Mouse (Mus musculus) layer of hippocampus, adult 2 months (tissue): ENCODE measurements around the gene Evc. TPM values are rescaled to one million over a fixed set of nuclear protein-coding genes. Genes with fewer than 3 reads are reported as not detected.

Experiments used
- DNase-seq, 2 experiments: peaks; one replicate each; pipeline ENCODE4 v3.0.0; 2022; ENCODE audit warnings: low spot score in 2 of 2
- H3K27ac ChIP-seq: fragments of 200-600 bp; 2 replicates; pipeline ENCODE4 v1.8.1; 2022
- H3K4me3 ChIP-seq: fragments of 200-600 bp; 2 replicates; pipeline ENCODE4 v1.8.1; 2022; ENCODE audit warnings: mild to moderate bottlenecking
- CTCF ChIP-seq: fragments of 200-600 bp; conservative IDR thresholded peaks from 2 replicates; pipeline ENCODE4 v1.8.1; 2022; ENCODE audit warnings: antibody characterized with exemption, mild to moderate bottlenecking, moderate library complexity
- total RNA-seq, 2 experiments: library from RNA; stranded (reverse); gene quantifications; 2 replicates each; pipeline ENCODE4 v1.2.3; 2021

Evc gene
- total RNA-seq, 2 experiments from 2014 or later, result 16.4 to 16.8 TPM

DNA sequence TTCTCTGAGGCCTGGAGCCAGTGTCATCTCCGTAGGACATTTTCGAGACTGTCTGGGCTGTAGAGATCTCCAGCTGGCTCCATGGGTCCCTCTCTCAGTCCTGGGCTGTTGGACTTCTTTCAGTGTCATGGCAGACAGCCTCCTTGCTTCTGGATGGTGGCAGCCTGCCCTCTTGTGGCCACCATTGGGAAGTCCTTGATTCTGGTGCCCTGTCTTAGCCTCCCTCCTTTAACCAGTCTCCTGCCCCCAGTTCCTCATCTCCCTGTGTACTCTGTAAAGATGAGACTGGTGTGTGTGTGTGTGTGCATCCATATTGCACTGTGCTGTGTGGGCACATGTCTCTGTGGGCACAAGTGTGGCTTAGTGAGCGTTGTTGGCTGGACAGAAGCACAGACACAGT lies 48.3 kb downstream of the Evc start:
- Histone ChIP-seq H3K4me3 (no peak overlapping the region), H3K27ac (peak overlapping the region; percentile 69)
- peak; percentile 54 to 73 for DNase-seq
- peak; percentile 84 for TF ChIP-seq CTCF

DNA sequence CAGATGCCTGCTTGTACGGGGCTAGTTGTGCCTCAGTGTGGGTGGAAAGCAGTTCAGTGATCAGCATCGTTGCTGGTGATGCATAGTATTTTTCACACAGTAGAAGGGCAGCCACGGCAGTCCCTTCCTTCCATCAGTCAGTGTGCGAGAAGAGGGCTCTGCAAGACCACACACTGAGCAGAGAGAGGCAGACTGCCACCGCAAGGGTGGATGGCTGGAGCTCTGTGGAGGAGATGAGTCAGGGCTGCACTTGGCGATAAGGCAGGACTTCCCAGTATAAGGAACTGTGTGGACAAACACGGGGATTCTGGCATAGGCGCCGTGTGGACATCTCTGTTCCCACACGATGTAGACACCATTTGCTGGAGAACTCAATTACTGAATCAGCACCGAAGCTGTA lies 55.7 kb downstream of the Evc start:
- TF ChIP-seq CTCF, result no peak
- no peak for DNase-seq

DNA sequence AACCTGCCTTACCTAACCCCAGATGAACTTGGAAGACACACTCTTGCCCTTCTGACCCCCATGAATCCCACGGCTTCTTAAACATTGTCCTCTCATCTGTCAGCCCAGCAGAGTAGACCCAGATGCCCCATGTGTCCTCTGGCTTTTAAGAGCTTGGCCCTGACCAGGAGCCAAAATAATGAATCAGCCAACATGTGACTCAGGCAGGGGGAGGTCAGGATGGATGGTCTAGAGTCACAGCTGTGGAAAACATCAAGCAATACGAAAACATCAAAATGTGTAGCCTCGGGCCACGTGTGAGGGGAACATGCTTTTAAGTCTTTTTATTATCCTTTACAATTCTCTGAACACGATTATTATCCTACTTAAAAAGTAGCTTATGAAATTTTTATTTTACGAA lies 72.9 kb downstream of the Evc start:
- Histone ChIP-seq H3K27ac (no peak overlapping the region), H3K4me3 (no peak overlapping the region)
- DNase-seq, result no peak
- TF ChIP-seq CTCF, result no peak

More for the DNA sequence above, 55.7 kb downstream of the Evc start:
- Histone ChIP-seq H3K4me3 (no peak overlapping the region), H3K27ac (peak overlapping the region; percentile 48; the same call in 1 of the 2 replicates)

DNA sequence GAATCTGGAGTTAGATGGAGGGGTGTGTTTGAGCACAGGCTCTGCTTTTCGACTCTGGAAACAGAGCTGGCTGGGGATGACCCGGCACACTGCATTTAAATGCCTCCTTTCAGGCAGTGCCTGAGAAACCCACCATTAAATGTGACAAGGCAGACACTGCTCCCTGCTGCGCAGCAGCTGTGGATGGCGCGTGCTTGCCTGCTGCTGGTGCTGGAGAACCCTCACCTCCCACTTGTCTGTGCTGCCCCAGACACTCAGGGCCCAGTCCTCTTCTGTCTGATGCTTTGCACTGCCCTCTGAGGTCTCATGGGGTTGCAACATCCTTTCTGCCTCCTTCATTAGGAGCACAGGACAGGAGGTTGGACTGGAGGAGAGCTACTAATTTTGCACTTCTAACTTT lies 75.0 kb downstream of the Evc start:
- H3K27ac ChIP-seq, result no peak overlapping the region
- no peak for TF ChIP-seq CTCF
- no peak for DNase-seq
- no peak overlapping the region for H3K4me3 ChIP-seq

DNA sequence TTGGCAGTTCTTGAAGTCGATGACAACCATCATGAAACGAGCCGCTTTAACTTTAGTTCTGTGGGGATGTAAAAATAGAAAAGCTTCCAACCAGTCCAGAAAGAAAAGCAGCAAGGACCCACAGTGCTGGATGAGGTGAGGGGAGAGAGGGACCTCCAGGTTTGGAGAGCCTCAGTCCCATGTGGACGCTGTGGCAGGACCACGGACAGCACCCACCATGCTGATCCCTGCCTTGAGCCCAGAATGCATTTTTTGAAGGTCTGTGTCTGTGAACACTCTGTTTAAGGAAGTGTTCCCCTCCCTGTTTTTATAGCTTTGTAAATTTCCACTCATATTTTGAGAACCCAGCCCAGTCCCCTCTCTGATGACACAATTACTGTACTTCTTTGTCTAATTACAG lies 79.5 kb downstream of the Evc start:
- TF ChIP-seq CTCF, result no peak
- Histone ChIP-seq H3K27ac (no peak overlapping the region), H3K4me3 (no peak overlapping the region)
- DNase-seq, result no peak

DNA sequence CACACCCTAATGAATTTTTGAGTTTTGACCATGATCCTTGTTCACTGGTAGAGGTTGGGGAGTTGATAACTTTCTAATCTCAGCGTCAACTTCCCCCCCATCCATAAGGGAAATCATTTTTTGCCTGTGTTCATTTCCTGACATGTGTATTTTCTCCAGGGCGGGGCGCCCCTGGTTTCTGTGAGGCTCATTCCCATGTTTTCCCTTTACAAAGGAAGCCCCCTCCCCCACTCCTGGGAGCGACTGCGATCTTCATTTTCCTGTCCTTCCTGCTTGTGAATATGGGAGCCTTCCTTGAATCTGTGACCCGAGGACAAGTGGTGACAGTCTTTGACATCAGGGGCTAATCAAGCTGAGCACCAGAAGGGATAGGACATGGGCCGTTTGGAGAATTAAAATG lies 79.9 kb downstream of the Evc start:
- no peak for TF ChIP-seq CTCF
- DNase-seq, result no peak
- no peak overlapping the region for H3K4me3 ChIP-seq
- no peak overlapping the region for H3K27ac ChIP-seq

DNA sequence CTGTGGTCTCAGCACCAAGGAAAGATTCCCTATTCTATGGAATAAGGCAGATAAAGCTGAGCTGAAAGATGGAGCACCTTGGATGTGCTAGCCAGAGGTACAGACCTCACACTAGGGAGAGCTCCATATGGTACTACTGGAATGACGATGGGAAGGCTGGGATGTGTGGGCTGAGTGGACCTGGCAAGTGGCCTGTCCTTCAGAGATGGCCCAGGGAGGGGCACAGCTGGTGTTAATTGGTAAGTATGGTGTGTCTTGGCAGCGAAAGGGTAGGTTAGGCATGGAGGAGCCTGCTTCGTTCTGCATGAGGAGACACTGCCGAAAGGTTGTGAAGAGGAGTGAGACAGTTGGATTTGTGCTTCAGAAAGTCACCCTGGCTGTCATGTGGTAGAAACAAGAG lies 82.2 kb downstream of the Evc start:
- TF ChIP-seq CTCF, result no peak
- 0 out of 2 replicates have a peak overlapping the region, but pooled peaks have one; percentile 3 for H3K27ac ChIP-seq
- no peak for DNase-seq
- no peak overlapping the region for H3K4me3 ChIP-seq

DNA sequence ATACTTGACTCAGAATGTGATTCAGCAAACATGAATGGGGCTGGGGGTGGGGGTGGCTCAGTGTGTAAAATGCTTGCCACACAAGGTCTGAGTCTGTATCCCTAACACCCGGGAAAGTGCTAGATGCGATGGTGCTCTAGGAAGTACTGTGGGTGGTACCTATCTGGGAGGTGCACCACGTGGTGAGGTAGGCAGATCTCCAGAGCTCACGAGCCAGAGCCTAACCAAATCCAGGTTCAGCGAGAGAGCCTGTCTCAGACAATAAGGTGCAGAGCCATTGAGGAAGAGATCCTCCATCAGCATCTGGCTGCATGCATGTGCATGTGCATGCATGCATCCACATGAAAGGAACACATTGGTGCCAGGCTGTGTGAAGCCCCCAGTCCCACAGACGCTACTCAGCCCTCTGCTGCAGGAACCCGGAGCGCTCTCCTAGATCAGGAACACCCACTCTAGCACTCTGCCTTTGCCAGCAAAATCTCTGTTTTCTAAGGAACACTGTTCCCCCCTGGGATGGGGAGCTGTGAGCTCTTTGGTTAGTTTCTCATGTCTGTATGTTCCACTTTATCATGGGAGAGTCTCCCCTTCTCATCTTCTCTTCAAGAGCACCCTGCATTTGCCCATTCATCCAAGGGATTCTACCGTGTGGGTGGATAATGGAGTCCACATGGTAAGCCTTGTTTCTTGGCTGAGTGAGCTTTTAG lies 84.4 kb downstream of the Evc start:
- Histone ChIP-seq H3K27ac (no peak overlapping the region; the same call in 1 of the 2 replicates), H3K4me3 (no peak overlapping the region)
- no peak for TF ChIP-seq CTCF
- DNase-seq, result no peak

DNA sequence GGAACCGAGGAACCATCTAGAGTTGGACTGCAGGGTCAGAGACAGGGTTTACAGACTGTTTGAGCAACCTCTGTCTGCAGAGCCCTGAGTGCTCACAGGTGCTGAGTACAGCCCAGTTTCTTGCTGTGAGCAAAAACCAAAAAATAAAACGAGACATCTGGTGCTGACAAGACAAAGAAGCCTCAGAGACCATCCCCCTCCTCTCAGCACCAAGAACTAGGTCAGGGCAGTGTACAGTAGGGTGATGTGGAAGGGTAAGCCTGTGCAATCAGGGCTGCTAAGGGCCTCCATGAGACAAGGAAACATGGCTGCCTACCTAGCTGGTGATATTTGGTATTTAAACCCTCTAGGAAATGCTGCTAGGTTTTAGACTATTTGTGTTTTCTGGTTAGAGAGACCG lies 85.1 kb downstream of the Evc start:
- TF ChIP-seq CTCF, result no peak
- no peak overlapping the region for H3K4me3 ChIP-seq
- H3K27ac ChIP-seq, result no peak overlapping the region; the same call in 1 of the 2 replicates
- no peak for DNase-seq

DNA sequence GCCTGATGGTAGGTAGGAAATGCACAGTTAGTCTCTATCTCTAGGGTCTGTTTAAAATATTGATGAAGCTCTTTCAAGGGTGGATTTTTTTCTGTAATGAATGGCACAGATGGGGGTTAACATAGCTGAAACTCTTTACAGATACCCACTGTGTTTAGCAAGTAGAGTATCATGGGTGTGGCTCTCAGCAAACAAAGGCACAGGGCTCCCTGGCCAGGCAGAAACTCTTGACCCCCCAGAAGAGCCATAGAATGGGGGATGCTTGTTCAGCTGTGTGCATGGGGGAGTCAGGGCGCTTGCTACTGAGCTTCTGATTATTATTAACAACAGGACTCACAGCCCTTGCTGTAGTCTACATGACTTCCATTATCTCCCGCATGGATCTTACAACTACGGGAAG lies 87.8 kb downstream of the Evc start:
- no peak overlapping the region for H3K27ac ChIP-seq

DNA sequence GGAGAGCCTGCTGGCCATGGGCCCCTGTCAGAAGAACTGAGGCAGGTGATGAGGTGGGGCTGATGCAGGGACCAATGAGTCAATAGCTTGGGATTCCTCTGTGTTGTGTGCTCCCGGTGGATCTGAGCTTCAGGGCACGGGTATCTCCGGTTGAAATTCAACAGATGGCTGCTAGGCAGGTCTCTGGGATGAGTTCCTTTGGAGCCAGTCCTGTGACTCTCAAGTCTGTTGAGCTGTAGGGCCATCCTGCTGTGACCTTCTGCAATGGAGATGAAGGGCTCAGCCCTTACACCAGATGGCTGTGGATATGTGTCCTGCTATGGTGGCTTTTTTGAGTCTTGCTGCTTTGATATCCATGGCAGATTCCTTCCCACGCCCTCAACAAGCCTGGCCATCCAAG lies 89.2 kb downstream of the Evc start:
- no peak for TF ChIP-seq CTCF

More for the DNA sequence above, 87.8 kb downstream of the Evc start:
- no peak for DNase-seq
- H3K4me3 ChIP-seq, result no peak overlapping the region
- no peak for TF ChIP-seq CTCF

DNA sequence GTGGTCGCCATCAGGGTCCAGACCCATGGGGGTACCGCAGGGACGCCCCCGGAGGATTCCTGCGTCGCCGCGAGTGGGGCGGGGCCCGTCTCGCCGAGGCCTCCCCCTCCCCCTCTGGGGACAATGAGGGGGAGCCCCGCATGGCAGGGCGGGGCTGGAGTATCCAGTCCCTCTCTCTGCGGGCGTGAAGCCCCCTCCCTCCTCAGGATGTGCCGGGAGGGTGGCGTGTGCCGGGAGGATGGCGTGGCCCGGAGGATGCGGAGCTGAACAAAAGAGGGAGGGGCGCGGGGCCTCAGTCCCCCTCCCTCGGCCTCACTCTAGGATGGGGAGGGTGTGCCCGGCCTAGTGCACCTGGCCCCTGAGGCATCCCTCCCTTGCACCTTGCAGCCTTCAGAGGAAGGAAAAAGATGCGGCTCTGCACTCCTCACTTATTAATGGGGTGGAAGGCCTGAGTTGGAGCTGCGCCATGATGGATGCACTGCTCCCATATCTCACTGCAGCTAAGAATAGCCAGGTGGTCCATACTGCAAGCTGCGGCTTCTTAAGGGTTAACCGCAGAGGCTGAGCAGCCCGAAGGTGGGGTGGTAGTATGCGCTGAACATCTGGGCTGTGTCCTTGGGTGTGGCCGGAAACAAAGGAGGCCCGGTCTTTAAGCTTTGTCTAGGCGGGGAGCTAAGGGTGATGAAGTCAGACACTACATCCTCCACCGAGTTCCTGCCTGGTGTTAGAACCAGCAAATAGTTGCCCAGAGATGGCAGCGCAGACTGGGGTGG lies 90.4 kb downstream of the Evc start:
- TF ChIP-seq CTCF, result no peak
- H3K27ac ChIP-seq, result peak overlapping the region; percentile 94
- no peak for DNase-seq

More for the DNA sequence above, 89.2 kb downstream of the Evc start:
- H3K4me3 ChIP-seq, result peak overlapping the region; percentile 34
- H3K27ac ChIP-seq, result no peak overlapping the region
- no peak for DNase-seq

DNA sequence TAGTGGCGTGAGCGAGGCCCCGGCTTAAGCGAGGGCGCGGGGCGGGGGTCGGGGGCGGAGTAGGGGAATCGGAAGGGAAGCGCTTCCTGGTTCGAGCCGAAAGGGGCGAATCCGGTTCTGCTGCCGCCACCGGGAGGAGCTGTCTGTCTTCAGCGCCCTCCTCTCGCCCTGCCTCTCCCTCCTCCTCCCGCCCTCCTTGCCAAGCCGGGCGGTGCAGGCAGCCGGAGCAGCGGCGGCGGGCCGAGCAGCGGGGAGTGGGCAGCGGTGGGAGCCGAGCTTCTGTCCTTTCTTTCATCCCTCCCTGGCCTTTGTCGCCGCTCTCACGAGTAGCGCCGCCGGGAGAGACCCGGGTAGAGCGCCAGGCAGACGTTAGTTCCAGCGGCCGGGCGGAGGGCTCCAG lies 91.0 kb downstream of the Evc start:
- Histone ChIP-seq H3K27ac (peak overlapping the region; percentile 94), H3K4me3 (peak overlapping the region; percentile 90)
- peak; percentile 77 to 86 for DNase-seq
- peak; percentile 70 for TF ChIP-seq CTCF

More for the DNA sequence above, 90.4 kb downstream of the Evc start:
- peak overlapping the region; percentile 90 for H3K4me3 ChIP-seq
